Mouse (Mus musculus) adrenal gland, postnatal 0 days (tissue): ENCODE data around the gene Gm21310. TPM values are rescaled to one million over a fixed set of nuclear protein-coding genes. Genes with fewer than 3 reads are reported as not detected.

Source experiments
- polyA plus RNA-seq: library from polyadenylated mRNA; unstranded; fragments of >200 nt; fragmentation: Nextera tagmentation; extraction: Ambion mirVana; gene quantifications from 2 replicates; pipeline ENCODE4 v1.2.1, GENCODE M21; 2015

Gm21310 gene
- polyA plus RNA-seq: not detected in 2 replicates

DNA sequence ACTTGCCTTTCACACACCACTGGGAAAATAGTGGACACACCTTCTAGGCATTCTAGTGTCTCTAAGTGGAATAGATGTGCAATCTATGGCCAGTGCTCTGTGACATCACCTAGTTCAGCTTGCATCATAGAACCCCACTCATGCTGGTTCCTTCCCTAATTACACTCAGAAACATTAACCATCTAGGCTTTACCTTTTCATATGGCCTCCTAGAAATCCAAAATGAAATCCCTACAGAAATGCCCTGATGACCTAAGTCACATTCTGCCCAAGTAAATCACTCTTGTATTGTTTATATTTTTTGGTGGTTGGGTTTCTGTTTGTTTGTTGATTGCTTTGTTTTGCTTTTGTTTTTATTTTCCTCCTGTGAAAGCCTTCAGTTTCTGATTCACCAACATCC is at the start of gene Gm21310:
Gm21310 (minus strand) TSS at position 101 of the 400 bp plus-strand sequence.

Other genes with a start within 250 kb of the Gm21310 start
- gene Gm20834, start 177.4 kb upstream of the Gm21310 start, polyA plus RNA-seq: not detected in 2 replicates